Mouse (Mus musculus): ENCODE measurements around the gene Lrat.

The Lrat gene

DNA sequence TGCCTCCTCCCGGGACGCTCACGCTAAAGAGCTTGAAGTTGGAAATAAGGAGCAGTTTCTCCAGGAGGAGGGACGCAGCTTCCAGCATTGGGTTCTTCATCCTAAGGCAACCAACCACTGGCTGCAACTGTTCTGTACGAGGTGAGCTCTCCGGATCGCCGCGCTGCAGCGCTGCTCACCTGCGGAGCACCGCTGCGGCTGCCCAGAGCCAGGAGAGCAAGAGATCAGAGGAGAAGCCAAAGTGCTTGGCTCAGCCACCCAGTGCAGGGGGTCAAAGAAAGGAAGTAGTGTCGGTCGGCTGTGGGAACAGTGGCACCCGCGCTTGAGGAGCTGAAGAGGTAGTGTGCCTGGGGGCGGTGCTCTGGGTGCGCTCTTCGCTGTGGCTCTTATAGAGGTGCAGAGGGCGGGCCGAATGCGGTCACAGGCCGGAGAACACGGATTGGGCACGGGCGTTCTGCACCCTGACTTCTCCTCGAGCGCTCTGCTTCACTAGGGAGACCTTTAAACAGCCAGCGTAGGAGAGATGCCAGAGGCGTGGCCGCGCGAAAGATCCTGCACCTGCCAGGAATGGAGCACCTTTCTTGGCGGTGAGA is at the start of gene Lrat:
Gene Lrat (minus strand): TSS at position 361 of the 593 bp plus-strand sequence.
- peak in 1 of 2 experiments; percentile 5 for DNase-seq

DNA sequence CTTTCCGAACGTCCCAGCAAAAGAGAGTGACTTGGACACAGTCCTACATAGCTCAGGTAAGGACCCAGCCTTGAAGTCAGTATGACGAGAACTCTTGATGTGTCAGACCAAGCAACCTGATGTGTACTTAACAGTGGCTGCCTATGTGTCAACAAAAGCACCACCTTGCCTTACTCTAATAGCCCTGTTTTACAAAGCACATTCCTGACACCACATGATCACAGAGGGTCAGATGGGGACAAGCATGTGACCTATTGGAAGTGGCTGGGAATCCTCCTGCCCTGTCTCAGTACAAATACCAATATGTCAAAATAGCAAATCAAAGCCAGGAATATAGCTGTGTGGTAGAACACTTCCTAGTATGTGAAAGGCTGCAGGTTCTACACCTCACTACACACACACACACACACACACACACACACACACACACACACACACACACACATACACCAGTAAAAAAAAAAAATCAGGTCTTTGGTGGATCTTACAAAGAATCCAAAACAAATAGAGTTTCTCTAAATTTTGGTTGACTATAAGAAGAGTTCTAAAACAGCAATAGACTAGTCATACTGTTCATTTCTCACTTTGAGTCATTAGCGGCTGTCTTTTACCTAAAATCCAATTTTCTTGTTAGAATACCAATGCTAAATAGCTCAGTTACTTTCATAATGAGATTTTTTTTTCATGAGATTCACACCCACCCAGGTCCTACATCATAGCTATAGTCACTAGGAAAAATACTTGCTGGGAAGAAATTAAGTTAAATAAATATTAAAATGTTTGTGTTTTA is 48.6 kb upstream of the Lrat start:
- no peak for DNase-seq

DNA sequence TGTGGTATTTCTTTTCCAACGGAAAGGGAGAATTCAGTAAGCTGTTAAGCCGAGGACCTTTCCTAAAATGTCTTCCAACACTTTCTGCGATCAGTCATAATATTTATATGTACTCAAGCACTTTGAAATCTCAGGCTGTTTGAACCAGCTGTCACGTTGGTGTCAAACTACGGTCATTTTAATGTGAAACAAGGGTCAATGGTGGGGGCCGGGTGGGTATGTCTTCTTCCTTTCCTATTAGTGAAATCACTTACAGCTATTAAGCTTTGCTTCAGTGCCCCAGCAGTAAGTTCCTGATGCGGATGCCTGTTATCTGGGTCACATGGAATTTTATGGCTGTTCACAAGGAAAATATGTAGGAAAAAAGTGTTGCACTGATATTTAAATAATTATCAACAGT is 46.9 kb upstream of the Lrat start:
- DNase-seq: no peak

DNA sequence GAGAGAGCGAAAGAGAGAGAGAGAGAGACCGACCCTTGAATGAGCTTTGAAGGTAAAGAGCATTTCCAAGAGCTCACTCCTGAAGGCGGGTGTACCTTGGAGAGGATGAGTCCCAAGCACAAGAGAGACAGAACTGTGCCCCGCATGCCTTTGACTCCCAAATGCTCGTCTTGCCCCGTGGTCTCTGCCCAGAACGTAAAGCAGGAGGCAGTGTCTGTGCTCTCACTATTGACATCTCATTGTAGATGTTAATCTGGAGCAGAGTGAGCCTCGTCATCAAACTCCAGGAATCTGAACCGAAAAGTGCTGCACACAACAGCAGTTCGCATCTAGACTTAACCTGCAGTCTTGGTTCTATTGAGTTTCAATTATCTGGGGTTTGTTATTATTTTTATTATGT is 46.4 kb upstream of the Lrat start:
- DNase-seq: no peak

DNA sequence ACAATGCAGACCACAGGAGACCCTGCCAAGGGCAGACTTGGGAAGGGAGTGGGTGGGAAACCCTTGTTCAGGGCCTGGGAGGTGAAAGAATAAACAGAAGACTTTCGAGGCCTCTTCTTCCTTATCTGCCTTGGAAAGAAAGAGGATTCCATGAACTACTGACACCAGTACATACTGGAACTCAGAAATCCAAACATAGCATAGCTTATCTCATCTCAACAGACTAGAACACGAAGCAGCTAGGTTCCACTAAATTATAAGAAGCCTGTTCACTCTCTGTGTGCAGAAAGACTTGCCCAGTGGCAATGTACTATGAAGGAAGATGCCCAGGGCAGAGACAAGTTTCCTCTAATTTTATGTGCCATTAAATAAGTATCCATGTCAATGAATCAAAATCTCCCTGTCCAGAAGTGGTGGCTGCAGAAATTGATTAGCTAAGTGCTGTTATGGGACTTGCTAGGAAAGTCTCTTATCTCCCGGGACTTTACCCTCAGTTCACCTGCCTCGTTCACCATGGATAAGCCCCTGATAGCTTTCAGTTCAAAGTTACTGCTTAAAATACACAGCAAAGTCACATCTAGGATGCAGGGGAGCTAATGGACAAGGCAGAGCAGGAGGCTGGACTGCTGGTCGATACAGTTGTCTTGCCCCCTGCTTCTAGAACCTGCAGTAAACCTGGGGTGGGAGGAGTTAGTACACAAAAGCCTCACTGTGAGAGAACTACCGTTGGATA is 42.8 kb upstream of the Lrat start:
- DNase-seq: no peak

DNA sequence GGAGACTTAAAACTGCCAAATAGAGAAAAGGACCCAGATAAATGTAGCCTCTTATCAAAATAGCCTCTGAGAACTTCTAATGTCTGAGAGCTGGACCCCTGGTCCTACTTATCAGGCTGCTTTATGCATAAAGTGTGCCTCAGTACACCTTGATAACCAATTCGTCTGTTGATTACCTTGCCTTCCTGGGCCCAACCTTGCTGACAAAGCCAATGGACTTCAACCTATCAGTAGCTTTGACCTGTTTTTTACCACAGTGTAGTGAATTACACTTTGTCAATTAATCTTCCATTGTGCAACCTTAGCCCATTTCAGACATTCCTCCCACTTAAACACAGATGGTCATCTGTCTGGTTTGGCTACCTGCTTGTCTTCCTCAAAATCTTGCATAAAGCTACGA is 24.1 kb upstream of the Lrat start:
- no peak for DNase-seq

DNA sequence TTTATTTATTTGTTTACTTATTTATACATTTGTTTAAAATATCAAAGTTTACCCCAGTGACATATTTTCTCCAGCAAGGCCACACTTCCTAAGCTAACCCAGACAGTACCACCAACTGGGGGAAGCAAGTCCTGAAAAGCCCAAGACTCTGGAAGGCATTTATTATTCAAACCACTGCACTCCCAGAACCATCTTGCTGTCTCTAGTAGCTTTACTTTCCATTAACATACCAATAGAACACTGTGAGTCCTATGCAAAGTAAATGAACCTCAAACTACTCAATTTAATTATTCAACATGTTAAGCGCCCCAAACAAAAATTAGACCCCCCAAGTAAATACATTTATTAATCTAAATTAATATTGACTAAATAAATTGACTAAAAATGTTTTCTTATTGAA is 11.9 kb upstream of the Lrat start:
- DNase-seq: no peak

DNA sequence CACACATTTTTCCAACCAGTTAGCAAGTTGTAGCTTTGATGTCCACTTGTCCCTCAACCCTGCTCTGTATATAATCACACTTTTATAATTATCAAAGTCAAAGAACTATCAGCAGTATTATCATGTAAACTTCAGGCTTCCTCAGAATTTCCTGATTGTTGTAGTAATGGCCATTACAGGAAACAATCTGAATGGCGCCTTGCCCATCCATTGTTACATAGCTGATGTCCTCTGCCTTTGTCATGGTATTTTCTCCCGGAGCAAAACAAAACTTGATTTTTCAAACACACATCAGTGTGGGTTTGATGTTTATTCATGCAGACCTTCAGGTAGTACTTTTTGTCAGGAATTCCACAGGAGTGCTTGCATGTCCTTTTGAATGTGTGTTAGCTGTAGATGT is 4.9 kb upstream of the Lrat start:
- DNase-seq: no peak

DNA sequence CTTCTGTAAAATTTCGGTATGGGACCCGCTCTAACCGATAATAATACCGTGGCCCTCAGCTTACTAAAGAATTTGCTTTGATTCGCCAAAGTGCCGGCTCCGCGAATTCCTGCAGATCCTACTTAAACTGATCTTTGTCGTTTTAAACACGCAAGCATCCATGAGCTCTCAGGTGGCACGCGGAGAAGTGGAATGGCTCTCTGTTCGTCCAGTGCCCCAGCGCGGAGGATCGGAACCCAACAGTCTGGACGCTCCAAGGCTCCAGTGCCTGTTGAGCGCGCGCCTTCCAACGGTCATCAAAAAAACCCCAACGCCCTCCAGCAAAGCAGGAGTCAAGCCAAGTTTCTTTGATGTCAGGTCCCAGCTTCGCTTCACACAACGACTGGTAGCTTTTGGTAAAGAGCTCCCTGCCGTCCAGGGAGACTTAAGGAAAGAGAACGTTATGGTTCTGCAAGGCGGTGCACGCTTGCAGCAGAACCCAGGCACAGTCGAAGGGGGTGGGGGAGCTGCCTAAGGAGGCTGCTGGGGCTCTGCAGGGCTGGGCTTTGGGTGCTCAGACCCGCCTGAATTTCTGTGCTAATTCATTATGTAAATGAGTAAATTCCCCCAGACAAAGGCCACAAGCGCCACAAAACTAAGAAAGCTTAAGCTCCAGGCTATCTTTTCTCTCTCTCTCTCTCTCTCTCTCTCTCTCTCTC is 587 bp upstream of the Lrat start:
- DNase-seq: no peak

DNA sequence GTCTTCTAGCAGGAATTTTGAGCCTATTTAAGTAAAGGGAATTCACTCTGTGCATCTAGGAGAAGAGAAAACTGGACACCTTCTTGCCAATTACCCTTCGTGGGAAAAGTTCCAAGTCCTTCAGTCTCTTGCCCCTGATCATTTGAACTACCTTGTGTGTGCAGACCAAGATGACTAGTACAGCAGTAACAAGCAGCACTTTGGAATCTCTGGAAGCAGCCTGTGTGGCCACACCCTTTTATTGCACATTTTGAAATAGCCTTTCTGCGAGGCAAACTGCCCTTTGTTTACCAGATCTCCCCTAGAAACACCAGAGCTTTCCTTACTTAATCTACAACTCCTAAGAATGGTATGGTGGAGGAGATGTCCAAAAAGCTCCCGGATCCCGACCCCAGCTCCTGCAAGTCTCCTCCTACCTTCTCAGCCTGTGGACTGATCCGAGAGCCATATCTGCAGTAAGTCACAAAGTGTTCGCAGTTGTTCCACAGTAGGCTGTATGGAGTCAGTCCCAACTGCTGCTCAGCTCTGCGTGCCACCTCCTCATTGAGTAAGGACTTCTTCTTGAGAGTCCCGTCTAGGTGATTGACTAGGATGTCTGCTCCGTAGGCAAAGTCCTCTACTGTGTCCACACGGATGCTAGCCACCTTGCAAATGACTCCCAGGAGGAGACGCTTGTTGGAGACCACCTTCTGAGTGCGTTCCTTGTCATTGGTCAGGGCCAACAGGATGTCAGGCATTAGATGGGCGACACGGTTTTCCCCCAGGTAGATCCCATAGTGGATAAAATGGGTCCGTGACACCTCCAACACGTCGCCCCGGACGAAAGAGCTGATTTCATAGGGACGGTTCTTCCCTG is 788 bp downstream of the Lrat start:
- DNase-seq: no peak

DNA sequence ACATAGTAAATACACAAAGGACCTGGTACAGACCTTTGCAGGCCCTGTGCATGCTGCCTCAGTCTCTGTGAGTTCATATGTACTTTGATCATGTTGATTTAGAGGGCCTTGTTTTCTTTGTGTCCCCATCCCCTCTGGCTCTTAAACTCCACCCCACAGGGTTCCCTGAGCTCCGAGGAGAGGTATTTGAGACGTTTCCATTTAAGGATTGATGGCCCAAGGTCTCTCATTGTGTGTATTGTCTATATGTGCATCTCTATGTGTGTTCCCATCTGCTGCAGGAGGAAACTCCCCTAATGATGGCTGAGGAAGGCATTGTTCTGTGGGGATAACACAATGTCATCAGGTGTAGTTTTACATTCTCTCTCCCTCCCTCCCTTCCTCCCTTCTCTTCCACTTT is 14.9 kb downstream of the Lrat start:
- no peak for DNase-seq

DNA sequence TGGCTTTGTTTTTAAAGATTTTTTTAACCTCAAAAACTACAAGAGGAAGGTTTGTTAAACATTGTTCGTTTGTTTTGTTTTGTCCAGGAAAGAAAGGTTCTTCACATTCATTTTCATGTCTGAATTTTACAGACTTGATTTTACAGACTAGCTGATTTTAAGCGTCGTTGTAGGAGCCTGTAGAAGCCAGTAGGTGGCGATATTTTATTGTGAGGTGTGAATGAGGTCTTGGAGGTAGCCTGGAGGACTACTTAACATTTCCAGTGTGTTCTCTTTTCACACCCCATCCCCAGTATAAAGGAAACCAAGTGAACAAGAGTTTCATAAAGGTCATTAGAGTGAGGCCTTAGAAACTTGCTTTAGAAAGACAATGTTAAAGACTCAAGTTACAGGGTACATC is 26.5 kb downstream of the Lrat start:
- peak; percentile 9 to 16 for DNase-seq

DNA sequence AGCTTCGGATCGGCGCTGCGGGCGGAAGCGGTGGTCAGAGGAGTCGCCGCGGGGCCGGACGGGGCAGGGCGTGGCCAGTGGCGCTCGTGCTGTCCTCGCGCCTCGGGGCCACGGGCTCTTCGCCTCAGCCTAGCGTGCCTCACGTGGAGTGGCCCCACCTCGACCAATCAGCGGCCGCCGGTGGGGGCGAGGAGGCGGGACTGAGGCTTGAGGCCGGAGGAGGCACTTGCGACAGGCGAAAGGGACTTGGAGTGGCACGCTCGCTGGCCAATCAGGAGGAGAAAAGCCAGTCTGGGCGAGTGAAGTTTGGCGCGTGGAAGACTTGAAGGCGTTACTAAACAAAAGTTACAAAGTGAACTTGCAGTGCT is 27.4 kb downstream of the Lrat start, which contains the start of gene Rbm46:
Gene Rbm46 (minus strand): TSS at position 112 of the 368 bp plus-strand sequence.
- DNase-seq: peak; percentile 22 to 34

DNA sequence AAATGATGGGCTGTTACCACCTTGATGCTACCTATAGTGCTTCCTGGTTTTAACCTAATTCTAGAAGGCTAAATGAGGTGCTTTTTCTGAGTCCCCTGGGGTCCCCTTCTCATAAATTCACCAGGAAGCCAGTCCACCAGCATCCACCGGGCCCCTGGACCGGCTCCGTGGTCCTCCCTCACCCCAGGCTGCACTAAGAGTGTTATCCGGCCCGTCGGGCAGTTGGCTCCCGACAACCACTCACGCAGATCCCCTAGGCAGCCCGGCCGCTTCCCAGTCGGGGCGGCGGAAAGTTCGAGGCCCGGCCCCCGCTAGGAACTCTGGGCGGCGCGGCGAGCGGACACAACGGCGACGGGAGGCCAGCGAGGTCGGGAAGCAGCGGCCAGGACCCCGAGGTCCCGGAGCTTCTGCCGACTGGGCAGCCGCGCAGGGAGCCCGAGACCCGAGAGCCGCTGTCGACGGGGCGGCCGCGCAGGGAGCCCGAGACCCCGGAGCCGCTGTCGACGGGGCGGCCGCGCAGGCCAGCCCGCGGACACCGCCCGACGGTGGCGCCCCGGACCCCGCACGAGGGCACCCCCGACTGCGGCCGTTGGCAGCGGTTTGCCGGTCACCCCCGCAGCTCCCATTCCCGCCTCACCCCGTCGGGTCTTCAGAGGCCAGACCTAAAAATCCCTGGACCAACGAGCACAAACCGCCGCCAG is 28.0 kb downstream of the Lrat start:
- DNase-seq: peak in 1 of 2 experiments; percentile 8

DNA sequence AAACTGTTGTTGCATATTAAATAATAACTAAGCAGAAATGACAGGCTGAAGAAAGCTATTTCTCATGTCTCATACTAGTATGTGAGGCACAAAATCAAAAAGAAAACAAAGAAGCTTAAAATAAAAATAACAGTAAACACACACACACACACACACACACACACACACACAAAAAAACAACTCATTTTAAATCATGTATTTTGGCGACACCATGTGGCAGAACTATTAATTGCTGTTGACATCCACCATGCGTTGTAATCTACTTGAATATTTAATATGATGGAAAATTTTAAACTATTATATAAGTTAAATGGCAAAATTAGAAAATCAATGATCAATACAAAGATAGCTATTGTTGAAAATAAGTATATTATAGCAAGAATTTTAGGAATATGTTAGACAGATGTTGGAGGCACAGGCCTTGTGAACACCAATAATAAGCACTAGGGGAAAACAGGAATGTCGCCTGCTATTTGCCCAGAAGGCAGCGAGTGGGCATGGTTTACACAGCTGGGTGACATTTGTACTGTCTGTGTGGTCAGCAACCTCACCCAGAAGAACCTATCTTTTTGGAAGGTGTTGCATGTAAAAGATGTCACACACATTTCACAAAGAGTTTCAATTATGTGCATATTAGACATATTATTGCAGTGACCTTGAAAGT is 46.2 kb downstream of the Lrat start:
- peak; percentile 33 to 49 for DNase-seq

Measured in cerebellum, adult 18-20 months (tissue).